Mouse (Mus musculus) layer of hippocampus, adult 11-12 months (tissue): Measurements from ENCODE around the gene Palld.

Experiments
- DNase-seq: peaks from one replicate; pipeline ENCODE4 v3.0.0; 2022; ENCODE audit warnings: low spot score

Palld gene

GRCm38 (mm10) chr8:61587731-61588130 lies 314.8 kb downstream of the Palld start:
- no peak for DNase-seq

GRCm38 (mm10) chr8:61586529-61586928 lies 316.0 kb downstream of the Palld start:
- DNase-seq: no peak

GRCm38 (mm10) chr8:61585746-61586145 lies 316.7 kb downstream of the Palld start:
- no peak for DNase-seq

GRCm38 (mm10) chr8:61584714-61585383 lies 317.6 kb downstream of the Palld start:
- DNase-seq: no peak

- no peak for DNase-seq
Measured at GRCm38 (mm10) chr8:61582547-61582946, 319.9 kb downstream of the Palld start.

GRCm38 (mm10) chr8:61581259-61581658 lies 321.2 kb downstream of the Palld start:
- DNase-seq: no peak

GRCm38 (mm10) chr8:61579831-61580230 lies 322.7 kb downstream of the Palld start:
- DNase-seq: no peak

GRCm38 (mm10) chr8:61578754-61579153 lies 323.7 kb downstream of the Palld start:
- DNase-seq: no peak

GRCm38 (mm10) chr8:61575096-61575653 lies 327.3 kb downstream of the Palld start:
- DNase-seq: no peak

- no peak for DNase-seq
Measured at GRCm38 (mm10) chr8:61574526-61574925, 328.0 kb downstream of the Palld start.

GRCm38 (mm10) chr8:61573179-61573937 lies 329.1 kb downstream of the Palld start:
- no peak for DNase-seq

- no peak for DNase-seq
Measured at GRCm38 (mm10) chr8:61572697-61573096, 329.8 kb downstream of the Palld start.

GRCm38 (mm10) chr8:61570637-61571036 lies 331.9 kb downstream of the Palld start:
- DNase-seq: no peak

GRCm38 (mm10) chr8:61569721-61570120 lies 332.8 kb downstream of the Palld start:
- DNase-seq: peak; percentile 10

GRCm38 (mm10) chr8:61569211-61569610 lies 333.3 kb downstream of the Palld start:
- DNase-seq: no peak

- DNase-seq: no peak
Measured at GRCm38 (mm10) chr8:61563378-61563777, 339.1 kb downstream of the Palld start.

- DNase-seq: no peak
Measured at GRCm38 (mm10) chr8:61562626-61563025, 339.9 kb downstream of the Palld start.

GRCm38 (mm10) chr8:61561220-61561619 lies 341.3 kb downstream of the Palld start:
- no peak for DNase-seq

- DNase-seq: no peak
Measured at GRCm38 (mm10) chr8:61559979-61560378, 342.5 kb downstream of the Palld start.

- no peak for DNase-seq
Measured at GRCm38 (mm10) chr8:61559450-61559849, 343.0 kb downstream of the Palld start.

GRCm38 (mm10) chr8:61558051-61558846 lies 344.2 kb downstream of the Palld start:
- peak; percentile 6 for DNase-seq

GRCm38 (mm10) chr8:61557036-61557435 lies 345.5 kb downstream of the Palld start:
- no peak for DNase-seq
